Mouse (Mus musculus) lung, postnatal 10 days (tissue): ENCODE measurements around the gene Gm773.
"Not testable (repeated sequence)": the region's sequence is repeated elsewhere in the genome, so short reads cannot be mapped to it uniquely, and the experiment has no call there.

Experiments used
- DNase-seq: peaks from one replicate; pipeline ENCODE4 v3.0.0; 2021

Gene Gm773

GRCm38 (mm10) chrX:56212771-56213170, at the start of gene Gm773:
Gm773 (minus strand) TSS chrX:56212881.
- DNase-seq: no peak

DNA sequence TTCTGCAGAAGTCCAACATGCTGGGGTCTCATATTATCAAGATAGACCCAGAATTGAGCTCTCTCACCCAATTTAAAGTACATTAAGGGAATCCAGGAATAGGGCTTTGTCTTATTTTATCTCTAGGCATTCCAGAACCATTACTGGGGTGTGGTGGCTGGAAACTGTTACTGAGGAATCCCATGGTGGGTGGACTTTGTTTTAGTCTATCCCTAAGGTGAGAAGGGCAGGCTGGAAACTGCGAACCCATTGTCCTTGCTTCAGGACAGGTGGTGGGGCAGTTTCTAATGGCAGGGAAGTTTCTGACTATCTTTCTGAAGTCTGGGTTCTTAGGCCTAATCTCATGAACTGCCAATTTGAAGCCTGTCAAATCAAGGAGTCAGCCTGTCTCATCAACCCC, 26.2 kb downstream of the Gm773 start:
- DNase-seq: not testable (repeated sequence)

DNA sequence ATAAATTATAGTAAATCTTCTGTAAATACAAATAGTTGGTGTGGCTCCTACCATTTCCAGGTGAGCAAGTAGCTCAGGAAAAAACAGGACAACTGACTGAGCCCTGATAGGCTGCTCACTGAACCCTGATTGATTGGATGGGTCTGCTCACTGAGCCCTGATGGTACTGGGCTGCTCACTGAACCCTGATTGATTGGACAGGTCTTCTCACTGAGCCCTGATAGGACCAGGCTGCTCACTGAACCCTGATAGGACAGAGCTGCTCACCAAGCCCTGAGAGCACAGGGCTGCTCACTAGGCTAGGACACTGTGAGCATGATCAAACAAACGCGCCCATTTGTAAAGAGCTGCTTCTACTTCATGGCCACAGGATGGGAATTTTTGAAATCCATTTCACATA, 61.3 kb downstream of the Gm773 start:
- DNase-seq: no peak
